Mouse (Mus musculus) retina, embryonic 14.5 days (tissue): ENCODE results near the gene Tmem184b.
A peak's percentile ranks its signal among the peaks of the same experiment; 100 is the strongest.

Experiments used
- DNase-seq: peaks from one replicate; pipeline ENCODE4 v3.0.0-alpha.2; 2015; ENCODE audit warnings: low spot score

Gene Tmem184b

DNA sequence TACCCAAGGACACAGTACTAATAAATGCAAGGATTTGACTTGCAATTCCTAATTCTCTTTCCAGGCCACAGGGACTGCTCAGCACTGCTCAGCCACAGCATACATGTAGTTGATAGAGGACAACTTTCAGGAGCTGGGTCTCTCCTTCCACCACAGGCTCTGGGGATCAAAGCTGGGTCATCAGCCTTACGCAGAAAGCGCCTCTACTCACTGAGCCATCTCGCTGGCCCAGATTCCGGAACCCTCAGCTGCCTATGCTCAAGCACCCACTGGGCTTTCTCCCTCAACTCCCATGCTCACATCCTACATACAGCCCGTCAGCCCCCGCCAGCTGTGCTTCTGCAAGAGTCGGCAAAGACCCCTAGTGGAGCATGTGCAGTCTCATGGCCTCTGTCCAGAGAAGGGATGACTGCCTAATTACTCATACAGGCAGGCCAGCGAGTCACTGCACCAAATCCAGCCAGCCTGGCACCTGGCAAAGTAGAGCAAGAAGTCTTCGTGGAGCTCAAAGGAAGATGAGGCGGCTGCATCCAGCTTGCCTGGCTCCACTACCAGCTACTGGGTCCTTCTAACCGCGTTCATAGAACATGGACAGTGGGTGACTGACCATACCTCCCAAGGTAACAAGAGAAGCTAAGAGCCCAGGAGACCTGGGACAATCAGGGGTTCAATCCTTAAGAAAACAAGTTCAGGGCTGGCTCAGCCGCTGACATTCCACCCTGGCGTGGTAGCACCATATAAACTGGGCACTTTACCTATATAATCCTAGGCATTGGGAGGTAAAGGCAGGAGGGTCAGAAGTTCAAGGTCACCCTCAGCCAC is 3.9 kb downstream of the Tmem184b start:
- DNase-seq = no peak

- DNase-seq = no peak
Observed at GRCm38 (mm10) chr15:79396736-79397135, 6.6 kb downstream of the Tmem184b start.

- DNase-seq = no peak
Observed at GRCm38 (mm10) chr15:79395281-79395680, 8.1 kb downstream of the Tmem184b start.

- DNase-seq = no peak
Observed at GRCm38 (mm10) chr15:79394842-79395241, 8.5 kb downstream of the Tmem184b start.

DNA sequence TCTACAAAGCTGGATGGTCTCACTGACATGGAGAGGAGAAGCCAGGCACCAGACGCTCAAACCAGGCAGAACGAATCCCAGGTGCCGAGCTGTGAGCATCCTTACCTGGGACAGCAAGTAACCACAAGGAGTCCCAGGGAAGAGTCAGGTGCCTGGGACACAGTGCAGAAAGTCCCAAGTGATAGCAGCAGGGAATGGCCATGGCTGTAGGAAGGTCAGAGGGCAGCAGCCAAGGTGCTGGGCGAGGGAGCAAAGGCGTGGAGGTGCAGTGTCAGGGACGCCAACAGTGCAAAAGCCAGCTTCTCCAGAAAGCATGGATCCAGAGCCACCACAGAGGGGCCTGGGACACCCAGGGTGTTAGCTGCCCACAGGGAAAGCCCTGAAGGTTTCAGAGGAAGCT is 10.3 kb downstream of the Tmem184b start:
- no peak for DNase-seq

GRCm38 (mm10) chr15:79392527-79392926 is 10.8 kb downstream of the Tmem184b start:
- no peak for DNase-seq

- DNase-seq = peak; percentile 41
Observed at GRCm38 (mm10) chr15:79391447-79392093, 11.8 kb downstream of the Tmem184b start.

GRCm38 (mm10) chr15:79390434-79390833 is 12.9 kb downstream of the Tmem184b start:
- no peak for DNase-seq

GRCm38 (mm10) chr15:79388171-79388570 is 15.2 kb downstream of the Tmem184b start:
- DNase-seq = no peak

GRCm38 (mm10) chr15:79387611-79388010 is 15.8 kb downstream of the Tmem184b start:
- DNase-seq = no peak

GRCm38 (mm10) chr15:79387081-79387480 is 16.3 kb downstream of the Tmem184b start:
- DNase-seq = no peak

DNA sequence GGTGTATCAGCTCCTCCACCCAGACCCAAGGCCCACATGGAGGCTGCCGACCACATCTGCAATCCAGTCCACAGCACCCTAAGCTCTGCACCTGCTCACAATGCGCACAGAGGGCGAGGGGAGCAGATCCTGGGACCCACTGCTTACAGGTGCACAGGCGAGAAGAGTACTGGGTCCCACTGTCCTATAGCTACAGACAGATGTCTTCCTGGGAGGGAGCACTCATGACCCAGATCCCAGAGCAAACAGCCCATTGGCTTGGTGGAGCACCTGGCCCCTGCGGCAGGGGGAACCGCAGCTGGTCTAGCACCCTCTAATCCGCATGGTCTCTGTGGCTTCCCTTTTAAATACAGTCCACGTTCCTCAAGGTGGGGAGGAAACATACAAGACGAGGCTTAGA is 21.7 kb downstream of the Tmem184b start:
- no peak for DNase-seq

GRCm38 (mm10) chr15:79380468-79381444 is 22.6 kb downstream of the Tmem184b start:
- DNase-seq = peak; percentile 81

DNA sequence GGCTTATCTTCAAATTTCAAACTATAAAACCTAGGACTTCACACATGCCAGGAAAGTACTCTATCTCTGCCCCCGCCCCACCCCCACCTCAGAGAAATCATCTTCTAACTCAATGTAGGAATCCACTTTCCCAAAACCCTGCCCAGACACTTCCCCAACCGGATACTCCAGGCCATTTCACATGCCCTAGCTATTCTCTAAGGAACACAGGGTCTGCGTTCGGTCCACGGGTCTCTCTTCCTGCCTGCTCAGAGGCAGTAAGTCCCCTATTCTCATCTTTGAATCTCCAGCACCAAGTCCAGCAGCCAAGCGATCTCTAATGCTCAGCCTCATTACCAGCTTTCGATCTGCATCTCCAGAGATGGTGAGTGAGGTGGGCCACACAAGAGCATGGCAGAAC is 23.7 kb downstream of the Tmem184b start:
- DNase-seq = no peak

GRCm38 (mm10) chr15:79378608-79379007 is 24.8 kb downstream of the Tmem184b start:
- DNase-seq = no peak

GRCm38 (mm10) chr15:79377681-79378080 is 25.7 kb downstream of the Tmem184b start:
- no peak for DNase-seq

DNA sequence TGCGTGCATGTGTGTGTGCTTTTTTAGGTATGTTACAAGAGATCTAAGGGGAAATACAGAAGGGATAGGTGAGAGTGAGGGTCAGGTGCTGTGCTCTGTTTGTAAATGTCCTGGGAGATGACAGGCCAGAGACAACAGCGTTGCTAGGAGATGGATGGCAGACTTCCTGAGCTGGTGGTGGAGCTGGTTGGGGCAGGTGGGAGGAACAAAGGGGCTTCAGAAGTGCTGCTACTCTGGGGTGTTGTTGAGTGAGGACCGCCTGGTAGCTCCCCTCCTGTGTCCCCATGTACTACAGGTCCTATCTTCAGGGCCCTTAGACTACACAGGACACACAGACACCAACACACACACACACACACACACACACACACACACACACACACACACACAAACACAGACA is 28.6 kb downstream of the Tmem184b start:
- DNase-seq = no peak

DNA sequence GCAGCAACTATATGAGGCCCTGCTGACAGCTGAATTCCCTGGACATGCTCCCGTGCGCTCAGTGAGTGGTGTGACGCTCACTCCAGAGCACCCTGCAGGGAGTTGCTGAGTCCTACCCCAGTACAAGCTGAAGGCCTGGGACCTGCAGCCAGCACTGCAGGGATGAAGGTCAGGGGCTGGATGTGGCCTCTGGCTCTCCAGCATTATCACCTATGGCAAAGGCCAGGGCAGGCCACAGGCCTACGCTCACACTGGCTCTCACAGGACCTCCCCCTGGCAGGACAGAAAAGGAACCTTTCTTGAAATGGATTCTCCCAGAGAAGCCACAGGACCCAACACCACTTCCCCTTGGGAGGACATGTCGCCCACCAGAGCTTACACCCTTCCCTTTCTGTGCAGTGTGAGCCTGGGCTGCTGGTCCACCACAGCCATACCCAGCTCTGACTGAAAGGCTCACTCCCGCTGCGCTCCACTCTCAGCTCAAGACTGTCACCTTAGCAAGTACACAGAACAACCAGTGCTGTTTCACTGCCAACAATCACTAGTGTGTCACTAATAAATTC is 33.0 kb downstream of the Tmem184b start:
- no peak for DNase-seq

- no peak for DNase-seq
Observed at GRCm38 (mm10) chr15:79369452-79370280, 33.7 kb downstream of the Tmem184b start.

DNA sequence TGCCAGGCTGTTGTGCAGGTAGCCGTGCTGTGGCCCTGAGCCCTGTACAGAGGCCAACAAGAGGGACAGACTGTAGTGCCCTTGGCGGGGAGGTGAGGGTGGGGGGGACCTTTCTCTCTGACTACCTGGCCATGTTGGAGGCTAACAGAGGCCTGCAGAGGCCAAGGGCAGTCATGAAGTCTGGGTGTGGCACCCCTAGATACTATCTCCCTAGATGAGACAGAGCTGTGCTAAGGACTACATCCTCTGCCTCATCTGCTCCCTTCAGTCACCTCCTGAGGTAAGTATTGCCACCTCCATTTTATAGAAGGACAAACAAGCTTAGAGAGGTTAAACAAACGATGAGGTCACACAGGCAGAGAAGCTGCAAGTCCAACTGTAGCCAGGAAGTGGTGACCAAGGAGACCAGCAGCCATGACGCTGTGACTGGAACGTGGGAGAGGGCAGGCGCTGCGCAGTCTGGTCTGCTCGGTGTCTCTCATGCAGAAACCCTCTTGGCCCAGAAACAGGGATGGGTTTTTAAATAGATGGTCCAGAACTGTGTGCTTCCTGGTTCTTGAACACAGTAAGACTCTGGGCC is 34.4 kb downstream of the Tmem184b start:
- DNase-seq = no peak

GRCm38 (mm10) chr15:79368313-79368811 is 35.0 kb downstream of the Tmem184b start:
- no peak for DNase-seq
